Mouse (Mus musculus) gastrocnemius, adult 18-20 months (tissue): ENCODE results near the gene Ate1. TPM values are rescaled to one million over a fixed set of nuclear protein-coding genes. Genes with fewer than 3 reads are reported as not detected.
"Not testable (repeated sequence)": the region's sequence is repeated elsewhere in the genome, so short reads cannot be mapped to it uniquely, and the experiment has no call there.

ENCODE experiments used
- DNase-seq: peaks from one replicate; pipeline ENCODE4 v3.0.0; 2021; ENCODE audit warnings: low spot score
- long read RNA-seq, 2 experiments: library from polyadenylated mRNA; stranded (forward); transcript quantifications; one replicate each; pipeline ENCODE4 v2.0.0; 2021
- total RNA-seq, 2 experiments: library from RNA; stranded (reverse); gene quantifications; 2 replicates each; pipeline ENCODE4 v1.2.3; 2021

Gene Ate1
- 10 to 100 TPM; 37.1 to 39.8 TPM for total RNA-seq
- long read RNA-seq, experiment 1, full-length matches to known transcripts = 59 of 77 reads
- long read RNA-seq, experiment 1, partial matches to known transcripts = 5 of 77 reads
- long read RNA-seq, experiment 1, other reads (novel, unspliced or antisense) = 13 of 77 reads
- long read RNA-seq, experiment 2, full-length matches to known transcripts = 40 of 57 reads
- long read RNA-seq, experiment 2, partial matches to known transcripts = 3 of 57 reads
- long read RNA-seq, experiment 2, other reads (novel, unspliced or antisense) = 14 of 57 reads

DNA sequence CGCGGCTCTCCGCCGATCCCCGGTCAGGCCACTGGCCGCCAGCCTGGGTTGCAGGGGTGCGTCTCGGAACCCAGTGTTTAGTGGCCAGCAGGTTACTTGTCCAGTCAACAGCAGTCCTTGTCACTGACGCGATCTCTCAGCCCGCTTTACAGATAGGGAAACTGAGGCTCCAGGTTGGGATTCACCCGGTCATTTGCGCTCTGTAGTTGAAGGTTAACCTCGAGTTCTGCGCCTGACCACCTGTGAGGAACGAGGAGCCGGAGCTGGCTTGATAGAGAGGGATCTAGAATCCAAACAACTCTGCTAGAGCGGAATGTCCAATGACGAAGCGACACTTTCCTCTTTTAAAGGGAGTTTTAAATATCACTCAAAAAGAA, at the start of gene Ate1:
Gene Ate1, minus strand, starts transcription at position 321 of the 377 bp plus-strand sequence.
- no peak for DNase-seq

DNA sequence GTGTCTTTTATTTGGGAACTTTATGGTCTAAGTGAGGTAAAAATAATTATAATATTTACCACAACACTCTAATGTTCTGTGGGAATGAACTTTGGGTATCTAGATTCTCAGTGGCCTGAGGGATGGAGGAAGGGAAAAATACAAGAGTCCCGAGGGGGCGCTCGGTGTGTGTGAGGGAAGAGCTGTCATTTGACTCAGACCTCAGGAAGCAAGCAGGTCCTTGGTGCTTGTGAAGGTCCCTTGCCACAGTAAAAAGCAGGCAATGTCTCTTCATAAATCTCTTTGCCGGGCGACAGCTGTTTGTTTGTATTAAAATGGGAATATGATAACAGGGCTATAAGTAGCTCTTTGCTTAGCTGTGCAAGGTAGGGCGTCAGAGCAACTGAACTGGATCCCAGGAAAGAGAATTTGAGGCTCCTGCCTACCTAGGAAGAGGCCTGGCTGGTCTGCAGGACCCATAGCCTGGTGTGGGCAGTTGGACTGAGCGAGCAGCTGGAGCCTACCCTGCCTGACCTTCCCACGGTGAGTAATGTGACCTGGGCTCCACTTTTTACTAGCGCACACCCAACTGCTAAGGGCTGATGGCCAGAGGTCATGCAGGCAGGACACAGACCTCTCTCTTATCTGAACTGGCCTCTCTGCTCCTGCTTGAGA, 48.7 kb upstream of the Ate1 start:
- peak; percentile 80 for DNase-seq

DNA sequence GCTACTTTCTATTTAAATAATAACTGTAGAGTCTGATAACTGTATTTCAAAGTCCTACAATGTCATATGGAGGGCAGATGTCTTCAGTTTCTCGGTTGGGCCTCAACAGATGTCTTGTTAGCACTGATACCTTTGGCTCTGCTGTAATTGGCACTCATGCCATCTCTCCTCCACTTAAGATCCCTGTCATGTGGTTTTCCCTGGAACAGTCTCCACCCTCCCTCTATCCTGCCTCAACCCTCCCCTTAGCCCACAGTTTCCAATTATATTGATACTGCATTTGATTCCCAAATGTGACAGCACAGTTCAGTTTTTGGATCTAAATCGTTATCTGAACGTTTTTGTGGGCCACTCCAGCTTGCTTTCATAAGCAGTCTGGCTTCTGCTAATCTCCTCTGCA, 44.4 kb upstream of the Ate1 start:
- peak; percentile 68 for DNase-seq

DNA sequence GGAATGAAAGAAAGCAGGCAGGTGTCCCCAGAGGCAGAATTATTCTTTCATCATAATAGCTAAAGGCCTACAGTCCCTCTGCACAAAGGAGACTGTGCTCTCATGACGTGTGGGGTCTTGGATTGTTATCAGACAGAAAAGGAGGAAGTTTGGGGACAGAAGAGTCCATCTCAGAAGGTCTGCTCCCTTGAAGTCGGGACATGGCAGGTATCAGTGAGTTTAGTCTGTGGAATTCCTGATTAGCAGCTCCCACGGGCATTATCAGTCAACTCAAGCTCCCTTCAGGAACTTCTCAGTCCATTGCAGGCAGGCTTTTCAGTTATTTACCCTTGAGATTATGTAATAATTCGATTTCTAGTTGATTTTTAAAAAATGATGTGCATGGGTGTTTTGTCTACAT, 43.7 kb upstream of the Ate1 start:
- no peak for DNase-seq

DNA sequence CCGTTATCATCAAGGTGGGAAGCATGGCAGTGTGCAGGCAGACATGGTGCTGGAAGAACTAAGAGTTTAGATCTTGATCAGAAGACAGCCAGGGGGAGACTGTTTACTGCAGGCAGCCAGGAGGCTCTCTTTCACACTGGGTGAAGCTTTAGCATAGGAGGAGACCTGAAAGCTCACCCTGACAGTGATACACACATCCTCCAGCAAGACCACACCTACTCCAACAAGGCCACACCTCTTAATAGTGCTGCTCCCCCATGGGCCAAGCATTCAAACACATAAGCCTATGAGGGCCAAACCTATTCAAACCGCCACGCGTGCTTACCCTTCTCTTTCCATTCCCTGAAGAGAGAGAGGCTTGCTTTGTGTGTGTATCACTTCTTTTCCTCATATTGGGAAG, 43.1 kb upstream of the Ate1 start:
- no peak for DNase-seq

DNA sequence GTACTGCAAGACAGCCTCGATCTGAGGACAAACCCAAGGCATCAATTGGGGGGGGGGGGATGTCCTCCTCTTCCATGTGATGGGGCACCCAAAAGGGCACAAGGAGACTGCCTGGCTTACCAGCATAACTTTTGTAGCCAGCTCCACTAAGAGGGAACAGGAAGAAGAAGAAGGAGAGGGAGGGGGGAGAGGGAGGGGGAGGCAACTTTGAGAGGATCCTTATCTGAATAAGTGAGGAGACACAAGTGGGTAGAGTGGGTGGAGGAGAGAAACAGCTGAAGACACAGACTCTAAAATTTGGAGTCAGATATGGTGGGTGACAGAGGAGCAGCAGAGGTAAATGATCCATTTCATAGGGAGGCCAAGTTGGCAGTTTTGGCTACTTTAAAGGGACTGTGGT, 40.8 kb upstream of the Ate1 start:
- no peak for DNase-seq

DNA sequence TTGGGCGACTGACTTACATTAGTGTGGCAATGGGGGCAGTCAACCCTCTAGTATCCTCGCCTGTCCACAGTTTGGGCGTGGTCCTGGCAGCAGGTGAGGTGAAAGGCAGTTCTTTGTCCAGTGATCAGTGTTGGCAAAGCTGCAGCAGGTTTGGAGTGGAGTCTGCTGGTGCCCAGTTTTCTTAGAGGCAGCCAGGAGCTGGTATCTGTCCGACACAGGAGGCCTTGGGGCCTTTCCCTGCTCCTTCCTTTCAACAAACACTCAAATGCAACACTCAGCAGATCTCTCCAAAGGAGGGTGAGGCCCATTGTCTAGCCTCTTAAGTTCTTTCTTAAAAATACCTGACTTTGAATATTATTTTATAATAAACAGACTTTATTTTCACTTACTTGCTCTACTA, 38.4 kb upstream of the Ate1 start:
- DNase-seq = no peak

DNA sequence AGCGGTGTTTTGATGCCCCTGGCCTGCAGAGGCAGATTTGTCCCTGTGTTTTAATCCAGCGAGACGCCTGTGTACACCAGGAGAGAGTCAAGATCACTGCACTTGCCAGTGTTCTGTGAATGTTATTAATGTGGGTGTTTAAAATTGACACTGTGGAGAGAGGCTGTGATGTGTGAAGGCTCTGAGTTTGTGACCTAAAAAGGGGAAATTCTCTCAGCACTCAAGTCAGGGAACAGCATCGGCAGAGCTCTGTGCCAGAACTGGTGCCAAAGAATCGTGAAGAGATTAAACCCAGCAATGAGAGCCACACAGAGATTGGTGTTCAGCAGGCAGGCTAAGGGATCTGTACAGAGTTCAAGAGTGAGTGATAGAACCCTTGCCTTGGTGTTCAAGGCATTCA, 35.4 kb upstream of the Ate1 start:
- DNase-seq = no peak

DNA sequence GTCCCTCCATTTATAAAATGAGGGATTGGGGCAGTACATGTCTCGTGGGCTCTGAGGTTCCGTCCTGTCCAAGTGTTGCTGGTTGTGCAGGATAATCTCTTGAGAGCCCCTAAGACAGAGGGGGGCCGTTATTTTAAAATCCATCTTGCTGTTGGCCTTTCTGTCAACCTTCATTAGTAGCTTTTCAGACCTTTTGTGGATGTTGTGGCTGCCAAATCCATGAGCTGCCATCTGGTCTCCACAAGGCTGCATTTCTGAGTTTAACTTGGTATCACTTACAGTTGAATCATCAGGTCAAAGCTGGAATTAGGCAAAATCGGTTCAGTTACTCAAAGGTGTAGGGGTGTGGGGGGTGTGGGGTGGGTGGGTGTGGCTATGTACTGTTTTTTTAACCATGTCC, 33.2 kb upstream of the Ate1 start:
- DNase-seq = no peak

DNA sequence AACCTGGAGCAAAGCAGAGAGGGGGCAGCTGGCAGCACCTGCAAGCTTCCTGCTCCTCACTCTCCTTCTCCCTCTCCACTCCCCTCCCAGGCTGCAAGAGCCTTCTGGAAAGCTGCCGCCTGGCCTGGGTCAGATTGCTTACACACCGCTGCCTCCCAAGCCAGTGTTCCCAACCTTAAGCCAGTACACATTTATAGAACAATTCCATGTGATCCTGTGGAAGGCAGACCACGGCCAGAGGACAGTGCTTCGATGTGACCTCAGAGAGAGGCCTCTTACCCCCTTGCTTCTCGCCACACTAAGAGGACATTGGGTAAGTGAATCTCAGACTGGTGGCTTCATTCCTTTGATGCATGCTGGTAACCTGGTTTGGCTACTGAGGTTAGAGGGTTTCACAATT, 32.6 kb upstream of the Ate1 start:
- peak; percentile 90 for DNase-seq

DNA sequence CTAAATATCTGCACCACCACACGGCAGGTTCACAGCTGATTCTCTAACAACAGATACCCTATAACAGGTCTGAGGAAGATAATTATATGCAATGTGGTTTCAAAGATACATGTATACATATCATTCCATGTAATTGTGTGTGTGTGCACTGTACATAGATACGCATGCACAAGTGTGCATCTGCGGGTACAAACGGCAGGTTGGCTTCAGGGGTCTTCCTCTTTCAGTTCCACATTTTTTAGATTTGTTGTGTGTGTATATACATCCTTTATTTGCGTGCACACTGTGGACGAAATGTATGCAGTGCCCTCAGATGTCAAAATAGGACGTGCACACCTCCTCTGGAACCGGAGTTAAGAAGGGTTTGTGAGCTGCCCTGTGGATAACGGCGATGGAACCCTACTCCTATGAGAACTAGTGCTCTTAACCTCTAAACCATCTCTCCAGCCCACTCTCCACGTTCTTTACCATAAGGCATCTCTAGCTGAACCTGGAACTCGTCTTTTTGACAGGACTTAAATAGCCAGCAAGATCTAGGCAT, 27.5 kb upstream of the Ate1 start:
- no peak for DNase-seq

DNA sequence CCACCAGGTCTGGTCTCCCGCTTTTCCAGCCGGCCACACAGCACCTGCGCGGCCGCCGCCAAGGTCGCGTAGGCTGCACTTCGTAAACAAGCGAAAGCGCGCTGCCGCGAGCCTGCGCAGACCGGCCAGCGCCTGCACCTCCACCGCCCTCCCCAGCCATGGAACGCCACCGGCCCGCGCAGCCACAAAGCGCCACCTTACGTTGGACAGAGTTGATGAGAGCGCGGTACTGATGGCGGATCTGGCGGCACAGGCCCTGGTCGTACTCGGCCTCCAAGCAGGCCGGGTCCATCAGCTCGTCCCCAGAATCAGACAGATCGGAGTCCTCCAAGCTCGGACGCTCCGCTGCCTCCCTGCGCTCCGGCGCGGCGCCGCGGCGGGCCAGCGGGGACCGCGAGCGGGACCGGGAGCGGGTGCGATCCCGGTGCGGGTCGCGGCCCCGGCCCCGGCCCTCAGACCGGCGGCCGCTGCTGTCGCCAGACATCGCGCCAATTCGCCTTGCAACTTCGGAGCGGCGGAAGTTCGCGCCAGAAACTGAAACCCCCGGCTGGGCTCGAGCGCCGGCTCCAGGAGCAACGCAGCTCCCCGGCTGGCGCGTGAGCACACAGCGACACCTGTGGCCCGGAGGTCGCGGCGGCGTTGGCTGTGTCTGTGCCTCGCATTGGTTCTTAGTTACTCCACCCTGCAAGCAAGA, 26.8 kb upstream of the Ate1 start:
- DNase-seq = peak; percentile 93

DNA sequence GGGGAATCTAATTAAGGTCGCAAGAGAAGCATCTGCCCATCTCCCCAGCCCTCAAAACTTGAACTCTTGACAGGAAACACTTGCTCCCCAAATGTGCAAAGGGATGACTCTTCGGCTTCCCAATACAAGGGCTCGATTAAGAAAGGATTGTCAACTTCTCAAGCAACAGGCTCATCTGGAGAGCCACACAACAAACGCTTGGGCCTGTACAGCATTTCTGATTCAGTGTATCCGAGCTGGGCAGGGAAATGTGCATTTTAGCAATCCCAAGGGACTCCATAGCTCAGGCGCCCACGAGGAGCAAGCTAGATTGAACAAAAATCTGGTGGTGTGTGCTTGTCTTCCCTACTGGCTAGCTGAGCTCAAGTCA, 26.2 kb upstream of the Ate1 start:
- DNase-seq = no peak

DNA sequence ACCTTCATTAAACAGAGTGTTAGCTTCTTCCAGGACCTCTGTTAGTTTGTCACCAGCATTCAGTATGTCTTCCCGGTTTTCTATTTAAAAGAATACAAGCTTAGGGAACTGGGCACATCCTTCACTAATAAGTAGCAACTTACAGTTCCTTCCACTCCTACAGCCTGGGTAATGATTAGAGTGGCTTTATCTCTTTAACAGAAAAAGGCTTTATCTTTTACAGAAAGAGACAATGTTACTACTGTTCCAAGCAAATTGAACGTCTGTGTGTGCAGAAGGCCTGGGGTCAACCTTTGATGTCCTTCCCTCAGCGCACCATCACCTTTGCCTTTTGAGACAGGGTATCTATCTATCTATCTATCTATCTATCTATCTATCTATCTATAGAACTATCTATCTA, 25.7 kb upstream of the Ate1 start:
- DNase-seq = no peak

DNA sequence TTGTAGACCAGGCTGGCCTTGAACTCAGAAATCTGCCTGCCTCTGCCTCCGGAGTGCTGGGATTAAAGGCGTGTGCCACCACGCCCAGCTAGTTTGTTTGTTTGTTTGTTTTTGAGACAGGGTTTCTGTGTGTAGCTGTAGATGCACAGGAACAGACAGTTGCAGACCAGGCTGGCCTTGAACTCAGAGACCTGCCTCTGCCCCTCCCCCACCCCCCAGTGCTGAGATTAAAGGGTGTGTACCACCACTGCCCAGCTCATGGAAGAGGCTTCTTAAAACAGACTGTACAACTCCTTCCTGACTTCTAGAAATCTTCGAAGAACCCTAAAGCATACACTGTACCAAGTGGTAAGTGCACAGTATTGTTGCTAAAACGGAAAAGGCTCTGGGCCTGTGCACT, 25.2 kb upstream of the Ate1 start:
- no peak for DNase-seq

DNA sequence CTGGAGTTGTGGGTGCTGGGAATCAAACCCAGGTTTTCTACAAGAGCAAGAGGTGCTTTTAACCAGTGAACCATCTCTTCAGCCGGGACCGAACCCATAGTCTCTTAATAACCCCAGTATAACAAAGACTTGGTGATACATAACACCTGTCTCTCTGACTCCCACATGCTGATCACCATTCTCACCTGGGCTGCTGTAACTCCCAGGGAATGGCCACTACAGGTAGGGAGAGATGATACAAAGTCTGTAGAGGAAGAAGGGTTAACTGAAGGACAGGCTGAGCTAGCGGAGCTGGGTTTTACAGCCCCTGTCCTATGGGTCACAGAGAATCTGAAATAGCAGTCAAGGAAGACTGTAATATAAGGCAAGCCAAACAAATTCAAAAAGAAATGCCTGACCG, 23.0 kb upstream of the Ate1 start:
- DNase-seq = no peak

DNA sequence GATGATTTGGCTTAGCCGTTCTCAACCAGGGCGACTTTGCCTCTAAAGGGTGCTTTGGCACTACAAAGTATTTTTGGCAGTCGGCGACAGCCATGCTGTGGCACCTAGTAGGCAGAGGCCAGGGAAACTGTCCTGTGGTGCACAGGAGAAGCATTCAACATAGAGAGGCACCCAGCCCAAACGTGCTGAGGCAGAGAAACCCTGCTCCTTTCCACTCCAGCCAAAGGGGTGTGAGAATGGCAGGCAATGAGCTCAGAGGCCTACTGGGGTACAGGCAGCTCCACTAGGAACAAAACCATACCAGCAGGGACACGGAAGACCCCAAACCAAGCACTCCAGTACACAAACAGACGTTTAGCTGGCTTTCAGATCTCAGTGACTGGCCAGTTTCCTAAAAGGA, 20.0 kb upstream of the Ate1 start:
- DNase-seq = no peak

DNA sequence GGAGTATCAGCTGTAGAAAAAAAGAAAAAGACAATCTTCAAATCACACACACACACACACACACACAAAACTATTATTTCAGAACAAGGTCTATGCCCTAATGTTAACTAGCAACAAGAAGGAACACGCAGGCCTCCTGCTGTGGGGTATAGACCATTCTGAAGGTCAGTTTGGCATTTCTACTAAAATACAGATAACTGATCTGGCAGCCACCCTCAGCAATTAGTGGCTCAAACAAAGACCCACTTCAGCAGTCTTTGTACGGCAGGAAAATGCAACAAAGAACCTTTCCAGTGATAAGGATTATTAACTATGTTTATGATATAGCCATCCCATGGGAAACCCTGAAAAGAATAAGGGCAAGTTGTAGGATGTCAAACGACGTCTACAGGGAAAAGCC, 16.9 kb upstream of the Ate1 start:
- no peak for DNase-seq

DNA sequence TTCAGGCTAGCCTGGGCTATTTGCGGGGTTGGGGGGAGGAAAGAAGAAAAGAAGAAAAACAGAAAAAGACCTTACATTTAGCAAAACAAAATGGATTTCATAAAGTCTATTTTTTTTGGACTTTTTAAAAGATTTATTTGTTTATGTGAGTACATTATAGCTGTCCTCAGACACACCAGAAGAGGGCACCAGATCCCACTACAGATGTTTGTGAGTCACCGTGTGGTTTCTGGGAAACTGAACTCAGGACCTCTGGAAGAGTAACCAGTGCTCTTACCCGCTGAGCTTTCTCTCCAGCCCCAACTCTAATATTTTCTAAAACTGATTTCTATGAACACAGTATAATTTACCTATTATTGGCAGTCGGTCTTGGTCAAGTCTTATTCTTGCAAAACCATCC, 15.0 kb upstream of the Ate1 start:
- no peak for DNase-seq

DNA sequence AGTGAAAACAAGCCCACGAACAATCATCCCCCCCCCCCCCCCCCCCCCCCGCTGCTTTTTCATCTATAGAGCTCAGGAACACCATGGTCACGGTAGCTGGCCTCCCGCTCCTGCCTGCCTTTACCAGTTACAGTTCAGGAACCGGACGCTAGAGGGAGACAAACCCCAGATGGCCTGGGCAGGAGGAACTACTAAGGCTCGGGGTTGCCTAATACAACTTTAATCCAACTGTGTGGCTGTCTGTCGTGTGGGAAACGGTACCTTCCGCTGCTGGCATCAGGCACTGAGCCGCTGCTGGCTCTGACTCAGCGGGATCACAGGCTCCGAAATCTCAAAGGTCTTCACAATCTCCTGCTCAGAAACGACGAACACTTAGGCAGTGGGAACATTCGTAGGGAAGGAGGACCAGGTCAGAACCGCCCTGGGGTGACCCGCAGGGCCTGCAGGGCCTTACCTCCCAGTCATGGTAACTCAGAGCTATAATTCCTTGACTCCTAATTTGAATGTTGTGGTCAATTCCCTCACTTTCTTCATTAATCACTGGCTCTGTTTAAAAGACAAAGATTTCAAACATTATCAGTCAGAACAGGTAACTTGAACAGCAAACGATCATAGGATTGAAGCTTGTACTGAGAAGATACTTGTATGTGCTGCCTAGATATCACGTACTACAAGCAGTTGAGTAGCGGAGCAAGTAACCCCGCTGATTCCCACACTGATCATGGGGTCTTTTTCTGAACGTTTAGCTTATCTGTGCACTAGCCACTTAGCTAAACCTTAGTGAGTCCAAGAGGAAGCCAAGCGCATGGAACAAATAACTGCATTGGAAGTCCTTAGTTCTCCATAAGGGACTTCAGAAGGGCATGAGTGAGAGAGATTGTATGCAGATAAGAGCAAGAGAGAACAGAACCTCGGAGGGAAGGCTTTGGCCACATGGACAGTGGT, 13.4 kb upstream of the Ate1 start:
- DNase-seq = peak; percentile 93

DNA sequence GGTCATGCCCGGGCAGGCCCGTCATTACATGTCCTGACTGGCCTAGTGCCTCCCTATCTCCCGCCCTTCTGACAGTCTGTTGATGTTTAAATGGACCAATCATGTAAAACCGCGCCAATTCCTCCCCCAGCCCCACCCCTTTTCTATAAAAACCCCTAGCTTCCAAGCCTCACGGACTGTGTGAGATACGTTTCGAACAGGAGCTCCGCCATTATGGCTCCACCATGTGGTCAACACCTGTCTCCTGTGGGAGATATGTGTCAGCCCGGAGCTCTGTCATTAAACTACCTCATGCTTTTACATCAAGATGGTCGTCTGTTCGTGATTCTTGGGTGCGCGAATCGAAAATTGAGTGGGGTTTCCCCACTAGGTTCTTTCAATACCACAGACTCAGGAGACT, 11.0 kb upstream of the Ate1 start:
- not testable (repeated sequence) for DNase-seq

DNA sequence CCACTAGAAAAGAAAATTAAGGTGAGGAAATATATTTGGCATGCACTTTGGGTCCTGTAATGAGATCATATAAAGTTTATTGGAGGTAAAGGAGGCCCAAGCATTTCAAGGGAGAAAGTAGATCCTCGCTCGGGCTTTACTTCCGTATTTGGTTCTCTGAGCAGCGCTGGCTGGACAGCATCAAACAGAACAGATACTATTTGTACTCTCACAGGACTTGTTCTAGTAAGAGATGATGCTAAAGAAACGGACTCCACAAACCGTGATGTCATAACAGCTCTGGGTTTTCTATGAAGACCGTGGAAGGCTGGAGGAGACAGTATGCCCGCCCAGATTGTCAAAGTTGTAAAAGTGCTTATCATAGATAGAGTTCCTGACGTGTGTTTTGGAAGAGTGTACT, 7.1 kb upstream of the Ate1 start:
- no peak for DNase-seq
